Mouse (Mus musculus) embryonic fibroblast, embryonic 13.5 days (primary cell): ENCODE results near the gene Dnajc4. TPM values are rescaled to one million over a fixed set of nuclear protein-coding genes. Genes with fewer than 3 reads are reported as not detected.
A peak's percentile ranks its signal among the peaks of the same experiment; 100 is the strongest.

Experiments
- H3K27ac ChIP-seq: 2 replicates; pipeline ENCODE4 v1.5.1; 2012; ENCODE audit warnings: low read length, control low read depth, inconsistent platforms; ENCODE audit not compliant: insufficient read depth
- H3K4me1 ChIP-seq: 2 replicates; pipeline ENCODE4 v1.6.1; 2011; ENCODE audit warnings: low read length; ENCODE audit not compliant: control insufficient read depth, insufficient read depth
- H3K4me3 ChIP-seq: 2 replicates; pipeline ENCODE4 v1.5.1; 2011; ENCODE audit warnings: mild to moderate bottlenecking, control low read depth, low read length; ENCODE audit not compliant: insufficient read depth
- CTCF ChIP-seq: IDR thresholded peaks from 2 replicates; pipeline ENCODE4 v1.5.1; 2011; ENCODE audit warnings: mild to moderate bottlenecking, control low read depth, low read length, moderate library complexity, borderline replicate concordance; ENCODE audit not compliant: insufficient read depth
- POLR2A ChIP-seq: IDR thresholded peaks from 2 replicates; pipeline ENCODE4 v1.6.1; 2011; ENCODE audit warnings: low read depth, mild to moderate bottlenecking, control low read depth, low read length, moderate library complexity
- polyA plus RNA-seq: library from polyadenylated mRNA; stranded (reverse); fragments of >200 nt; gene quantifications from 2 replicates; pipeline ENCODE4 v1.2.4, GENCODE M21; 2011; ENCODE audit warnings: low read depth; ENCODE audit not compliant: missing spikeins, insufficient read length

Dnajc4 gene
- polyA plus RNA-seq, 1 experiment = 15.0 TPM

DNA sequence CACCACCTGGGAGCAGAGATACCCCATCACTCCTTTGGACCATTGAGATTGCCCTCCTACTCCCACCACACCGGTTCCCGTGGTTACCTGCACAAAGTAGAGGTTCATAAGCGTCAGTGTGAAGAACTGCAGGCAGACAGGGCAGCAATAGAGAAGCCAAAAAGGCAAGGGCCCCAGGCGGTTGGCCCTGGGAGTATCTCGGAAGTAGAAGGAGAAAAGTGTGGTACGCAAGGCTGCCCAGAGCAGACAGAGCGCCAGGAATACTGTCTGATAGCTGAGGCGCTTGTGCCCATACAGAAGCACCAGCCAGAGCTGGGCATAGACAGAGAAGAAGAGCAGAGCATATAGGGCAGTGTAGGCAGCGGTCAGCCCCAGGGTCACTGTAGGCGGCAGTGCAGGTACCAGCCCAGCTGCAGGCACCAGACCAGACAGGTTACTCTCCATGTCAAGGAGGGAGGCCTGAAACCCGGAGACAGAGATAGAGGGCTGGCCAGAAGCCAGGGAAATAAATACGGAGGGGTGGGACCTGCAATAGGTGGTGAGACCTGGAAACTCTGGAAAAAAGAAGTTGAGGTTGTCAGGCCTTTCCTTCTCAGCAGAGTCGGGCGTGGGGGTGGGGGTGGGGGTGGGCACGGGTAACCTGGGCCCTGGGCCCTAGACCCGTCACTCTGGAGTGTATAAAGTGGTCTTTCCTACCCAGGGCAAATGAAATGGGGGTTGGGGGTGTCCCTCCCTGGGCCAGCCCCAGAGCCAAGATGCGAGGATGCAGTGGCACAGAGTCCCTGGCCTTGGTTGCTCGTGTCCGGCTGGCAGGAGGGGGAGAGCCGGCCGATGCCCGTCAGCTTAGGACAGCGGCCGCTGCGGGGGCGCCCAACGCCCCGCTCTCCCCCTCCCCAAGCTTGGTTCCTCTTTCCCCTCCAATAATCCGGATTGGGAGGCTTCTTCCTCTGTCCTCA lies 51.7 kb downstream of the Dnajc4 start:
- Histone ChIP-seq H3K27ac (no peak overlapping the region), H3K4me3 (peak overlapping the region; percentile 70), H3K4me1 (peaks cover 5% of the 10 kb centered on the region; the same call in 1 of the 2 replicates)
- TF ChIP-seq POLR2A (no peak), CTCF (no peak)

GRCm38 (mm10) chr19:6939106-6940002 lies 53.0 kb downstream of the Dnajc4 start:
- peaks cover 5% of the 10 kb centered on the region; the same call in 1 of the 2 replicates for H3K4me1 ChIP-seq
- no peak for TF ChIP-seq POLR2A
- TF ChIP-seq CTCF = no peak
- no peak overlapping the region for H3K27ac ChIP-seq
- no peak overlapping the region for H3K4me3 ChIP-seq

Other genes starting within 250 kb of the Dnajc4 start
- gene Rps6ka4, start 151.9 kb downstream of the Dnajc4 start, polyA plus RNA-seq = 32.6 and 36.8 TPM in 2 replicates
- gene Ccdc88b, start 134.4 kb downstream of the Dnajc4 start, polyA plus RNA-seq = 0.18 TPM in 1 of 2 replicates, not detected in the other
- gene Trmt112, start 82.9 kb downstream of the Dnajc4 start, polyA plus RNA-seq = 61.4 and 74.9 TPM in 2 replicates
- gene Prdx5, start 82.5 kb downstream of the Dnajc4 start, polyA plus RNA-seq = 161 and 235 TPM in 2 replicates
- gene Esrra, start 70.8 kb downstream of the Dnajc4 start, polyA plus RNA-seq = 18.6 and 19.7 TPM in 2 replicates
- gene Catsperz, start 67.2 kb downstream of the Dnajc4 start, polyA plus RNA-seq = 0.57 TPM in 1 of 2 replicates, not detected in the other
- not detected in 2 replicates for gene Kcnk4, start 58.1 kb downstream of the Dnajc4 start, polyA plus RNA-seq
- 31.0 and 40.3 TPM in 2 replicates for gene Bad, start 50.7 kb downstream of the Dnajc4 start, polyA plus RNA-seq
- gene Gpr137, start 50.1 kb downstream of the Dnajc4 start, polyA plus RNA-seq = 26.5 and 26.7 TPM in 2 replicates
- gene Ppp1r14b, start 17.6 kb downstream of the Dnajc4 start, polyA plus RNA-seq = 161 and 202 TPM in 2 replicates
- 56.2 and 69.3 TPM in 2 replicates for gene Plcb3, start 16.1 kb downstream of the Dnajc4 start, polyA plus RNA-seq
- gene Fkbp2, start 12.1 kb downstream of the Dnajc4 start, polyA plus RNA-seq = 35.9 and 37.0 TPM in 2 replicates
- gene Vegfb, start 4.9 kb downstream of the Dnajc4 start, polyA plus RNA-seq = 24.5 and 29.6 TPM in 2 replicates
- 11.4 and 16.9 TPM in 2 replicates for gene Nudt22, start 3.5 kb upstream of the Dnajc4 start, polyA plus RNA-seq
- 4.4 and 5.1 TPM in 2 replicates for gene Trpt1, start 3.6 kb upstream of the Dnajc4 start, polyA plus RNA-seq
- gene Fermt3, start 26.9 kb upstream of the Dnajc4 start, polyA plus RNA-seq = 0.35 and 1.3 TPM in 2 replicates
- gene Stip1, start 47.4 kb upstream of the Dnajc4 start, polyA plus RNA-seq = 192 and 195 TPM in 2 replicates
- gene Macrod1, start 64.2 kb upstream of the Dnajc4 start, polyA plus RNA-seq = 3.6 and 5.2 TPM in 2 replicates
- gene Flrt1, start 113.2 kb upstream of the Dnajc4 start, polyA plus RNA-seq = 5.3 and 6.4 TPM in 2 replicates
- 116 and 134 TPM in 2 replicates for gene Otub1, start 213.7 kb upstream of the Dnajc4 start, polyA plus RNA-seq
- gene Cox8a, start 225.0 kb upstream of the Dnajc4 start, polyA plus RNA-seq = 456 and 560 TPM in 2 replicates
- gene Naa40, start 248.6 kb upstream of the Dnajc4 start, polyA plus RNA-seq = 23.4 and 24.8 TPM in 2 replicates